Mouse (Mus musculus): Measurements from ENCODE around the gene Ambra1. TPM values are rescaled to one million over a fixed set of nuclear protein-coding genes. Genes with fewer than 3 reads are reported as not detected.

Gene Ambra1
- polyA plus RNA-seq, 1 experiment from 2014 or later: 17.4 TPM

DNA sequence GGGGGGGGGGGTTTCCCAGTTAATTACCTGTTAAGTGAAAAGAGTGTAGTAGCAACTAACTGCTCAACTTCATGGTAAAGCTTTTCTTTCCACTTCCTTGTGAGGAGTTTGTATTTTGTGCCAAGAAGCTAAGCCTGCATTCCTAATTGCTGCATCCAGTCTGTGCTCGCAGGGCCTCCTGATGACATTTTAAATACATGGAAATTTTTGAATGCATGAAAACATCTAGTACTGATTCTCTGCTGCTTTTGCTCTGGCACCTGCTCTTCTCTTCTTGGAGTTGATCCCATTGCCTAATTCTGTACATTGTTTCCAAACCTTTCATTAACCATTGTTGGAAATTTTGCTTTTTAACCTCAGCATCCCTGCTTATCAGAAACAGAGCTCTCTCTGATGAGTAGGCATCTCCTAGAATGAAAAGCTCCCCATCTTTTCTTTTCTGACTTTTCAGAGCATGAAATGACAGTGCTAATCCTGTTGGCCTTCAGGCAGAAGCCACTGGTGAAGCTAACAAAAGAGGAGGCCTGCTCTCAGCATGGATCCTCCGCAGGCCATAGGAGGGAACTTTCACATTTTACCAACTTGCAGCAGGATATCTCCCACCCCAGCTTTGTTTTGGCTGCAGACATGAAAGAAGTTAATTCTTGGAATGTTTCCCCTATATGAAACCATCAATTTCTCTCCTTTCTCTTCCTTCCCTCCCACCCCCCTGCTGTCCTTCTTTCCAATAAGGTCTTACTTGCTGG is 122.7 kb downstream of the Ambra1 start:
- no peak for DNase-seq (ENCODE audit: low spot score)
- Histone ChIP-seq H3K9me3 (no peaks in the 10 kb centered on the region), H3K4me1 (0 out of 2 replicates have a peak, but pooled peaks cover 3% of the 10 kb centered on the region), H3K27ac (no peak overlapping the region), H3K4me3 (no peak overlapping the region), H3K27me3 (ENCODE audit: insufficient read depth, poor library complexity, severe bottlenecking) (no peaks in the 10 kb centered on the region), H3K36me3 (no peaks in the 10 kb centered on the region)
- 66% methylated on average over 2 of the region's 2 CpGs for WGBS

DNA sequence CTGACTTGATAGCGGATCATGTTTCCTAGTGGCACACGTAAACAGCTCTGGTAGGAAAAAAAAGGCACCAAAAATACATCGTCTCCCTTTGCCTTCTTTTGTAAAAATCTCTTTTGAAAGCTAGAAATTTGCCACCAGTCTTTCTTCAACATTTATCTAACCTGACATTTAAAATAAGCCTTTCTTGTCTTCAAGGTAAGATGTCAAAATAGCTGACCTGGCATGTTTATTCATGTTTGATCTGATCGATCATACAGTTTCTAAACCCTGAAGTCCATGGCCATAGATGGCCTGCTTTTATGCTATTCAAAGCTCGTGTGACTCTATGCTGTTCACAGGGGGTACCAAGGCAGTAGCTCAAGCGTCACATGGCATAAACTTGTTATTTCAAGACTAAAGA is 124.6 kb downstream of the Ambra1 start:
- no peaks in the 10 kb centered on the region for H3K27me3 ChIP-seq (ENCODE audit: insufficient read depth, poor library complexity, severe bottlenecking)
- WGBS: 93% methylated on average over 6 of the region's 6 CpGs

DNA sequence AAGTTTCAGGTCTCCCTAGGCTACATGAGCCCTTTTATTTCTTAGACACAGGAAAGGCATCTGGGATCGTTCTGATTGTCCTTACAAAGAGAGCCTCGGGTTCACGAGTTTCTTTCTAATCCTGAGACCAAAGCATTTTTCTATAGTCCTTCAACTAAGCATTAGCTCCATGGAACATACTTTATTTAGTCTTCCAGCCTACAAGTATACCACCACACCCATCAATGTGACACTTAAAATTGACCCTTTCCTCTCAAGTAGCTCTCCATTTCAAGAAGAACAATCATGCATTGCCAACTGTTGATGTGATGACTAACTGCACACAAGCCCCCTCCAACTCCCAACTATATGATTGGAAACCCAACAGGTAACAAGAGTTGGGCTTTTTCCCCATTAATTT is 127.0 kb downstream of the Ambra1 start:
- H3K4me3 ChIP-seq: no peak overlapping the region
- DNase-seq (ENCODE audit: low spot score): no peak
- 0 out of 2 replicates have a peak, but pooled peaks cover 3% of the 10 kb centered on the region for H3K4me1 ChIP-seq
- no peaks in the 10 kb centered on the region for H3K9me3 ChIP-seq
- H3K36me3 ChIP-seq: no peaks in the 10 kb centered on the region; the same call in 1 of the 2 replicates
- WGBS: 87% methylated on average over 3 of the region's 3 CpGs
- H3K27ac ChIP-seq: no peak overlapping the region
- H3K27me3 ChIP-seq (ENCODE audit: insufficient read depth, poor library complexity, severe bottlenecking): no peaks in the 10 kb centered on the region

More for the DNA sequence above, 124.6 kb downstream of the Ambra1 start:
- Histone ChIP-seq H3K4me3 (no peak overlapping the region), H3K9me3 (no peaks in the 10 kb centered on the region), H3K36me3 (no peaks in the 10 kb centered on the region; the same call in 1 of the 2 replicates), H3K4me1 (0 out of 2 replicates have a peak, but pooled peaks cover 3% of the 10 kb centered on the region), H3K27ac (no peak overlapping the region)
- no peak for DNase-seq (ENCODE audit: low spot score)

DNA sequence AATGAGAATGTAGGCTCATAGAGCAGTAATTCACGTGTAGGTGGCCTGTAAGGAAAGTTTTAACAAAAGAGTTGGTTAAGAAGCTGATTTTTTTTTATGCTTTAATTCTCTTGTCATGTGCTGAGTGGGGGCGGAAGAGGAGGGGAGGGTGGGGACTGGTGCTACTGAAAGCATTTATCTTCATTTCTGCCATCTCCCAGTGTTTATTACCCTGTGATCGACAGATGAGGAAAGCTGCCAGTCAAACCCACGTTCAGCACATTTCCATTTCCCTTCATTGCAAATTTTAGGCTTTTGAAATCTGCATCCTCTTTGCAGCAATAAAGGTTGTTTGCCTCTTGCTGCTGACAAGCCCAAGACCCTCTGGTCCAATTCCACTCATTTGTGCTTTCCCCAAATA is 129.5 kb downstream of the Ambra1 start:
- Histone ChIP-seq H3K27ac (no peak overlapping the region), H3K9me3 (no peaks in the 10 kb centered on the region)
- WGBS: 77% methylated on average over 4 of the region's 4 CpGs

DNA sequence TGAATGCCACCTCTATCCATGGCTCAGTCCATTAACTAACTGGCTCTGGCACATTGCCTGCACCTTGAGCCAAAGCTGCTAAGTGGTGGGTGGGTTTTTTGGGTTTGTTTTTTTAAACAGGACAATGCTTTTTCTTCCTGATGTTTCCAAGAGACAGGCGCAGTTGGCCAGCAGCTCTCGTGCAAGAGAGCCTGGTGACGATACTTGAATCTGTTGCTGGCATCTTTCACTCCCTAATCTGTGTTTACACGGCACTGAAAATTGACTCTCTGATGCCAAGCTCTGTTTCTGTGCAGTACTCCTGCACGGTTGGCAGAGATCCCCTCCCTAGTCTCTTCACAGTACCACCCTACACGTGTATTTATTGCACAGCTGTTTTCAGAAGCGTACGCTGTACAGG is 140.8 kb downstream of the Ambra1 start:
- H3K9me3 ChIP-seq: no peaks in the 10 kb centered on the region
- H3K27ac ChIP-seq: no peak overlapping the region
- H3K27me3 ChIP-seq (ENCODE audit: insufficient read depth, poor library complexity, severe bottlenecking): no peaks in the 10 kb centered on the region
- 75% methylated on average over 8 of the region's 8 CpGs for whole genome bisulfite sequencing
- DNase-seq (ENCODE audit: low spot score): no peak
- no peaks in the 10 kb centered on the region for H3K4me1 ChIP-seq
- H3K36me3 ChIP-seq: peaks cover 3% of the 10 kb centered on the region; the same call in 1 of the 2 replicates
- H3K4me3 ChIP-seq: no peak overlapping the region

More for the DNA sequence above, 129.5 kb downstream of the Ambra1 start:
- Histone ChIP-seq H3K4me3 (no peak overlapping the region), H3K4me1 (0 out of 2 replicates have a peak, but pooled peaks cover 3% of the 10 kb centered on the region), H3K27me3 (ENCODE audit: insufficient read depth, poor library complexity, severe bottlenecking) (no peaks in the 10 kb centered on the region), H3K36me3 (no peaks in the 10 kb centered on the region; the same call in 1 of the 2 replicates)
- no peak for DNase-seq (ENCODE audit: low spot score)

DNA sequence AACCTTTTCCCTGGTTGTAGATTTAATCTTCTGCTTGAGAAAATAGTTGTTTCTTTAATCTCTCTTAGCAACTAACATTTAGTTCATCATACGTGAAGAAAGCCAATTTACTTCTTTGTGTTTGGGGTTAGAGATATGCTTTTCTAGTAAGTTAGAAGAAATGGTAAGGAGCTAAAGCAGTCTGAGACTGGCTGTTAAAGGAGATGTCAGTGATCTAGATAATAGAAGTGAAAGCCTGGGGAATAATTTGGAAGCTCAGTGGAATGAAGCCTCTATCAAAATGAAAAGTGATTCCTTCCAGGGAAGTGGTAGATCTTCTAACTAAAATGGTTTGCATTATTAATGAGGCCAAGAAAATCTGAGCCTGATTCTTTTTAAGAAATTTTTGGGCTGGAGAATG is 141.3 kb downstream of the Ambra1 start:
- WGBS: 89% methylated on average over 1 of the region's 1 CpGs
- H3K4me1 ChIP-seq: no peaks in the 10 kb centered on the region
- no peak for DNase-seq (ENCODE audit: low spot score)
- H3K9me3 ChIP-seq: no peaks in the 10 kb centered on the region
- H3K27ac ChIP-seq: no peak overlapping the region
- no peaks in the 10 kb centered on the region for H3K27me3 ChIP-seq (ENCODE audit: insufficient read depth, poor library complexity, severe bottlenecking)
- H3K4me3 ChIP-seq: no peak overlapping the region
- peaks cover 5% of the 10 kb centered on the region; the same call in 1 of the 2 replicates for H3K36me3 ChIP-seq

DNA sequence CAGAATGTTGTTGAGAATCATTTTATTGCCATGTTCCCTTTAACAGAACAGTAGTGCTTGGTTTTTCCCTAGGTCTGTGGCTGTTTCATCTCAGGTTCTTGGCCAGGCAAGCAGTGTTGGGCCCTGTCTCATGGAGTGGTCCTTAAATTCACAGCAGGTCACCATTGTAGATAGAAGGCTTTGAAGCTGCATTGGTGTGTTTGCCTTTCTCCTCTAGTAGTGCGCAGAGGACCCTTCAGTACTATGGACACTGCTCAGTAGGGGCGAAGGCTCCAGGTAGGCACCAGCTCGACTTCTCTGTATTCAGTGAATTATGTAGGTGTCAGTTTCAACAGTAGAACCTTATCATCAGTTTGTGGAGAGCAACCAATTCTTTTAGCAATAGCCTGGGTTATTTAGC is 142.7 kb downstream of the Ambra1 start:
- Histone ChIP-seq H3K27ac (no peak overlapping the region), H3K4me1 (no peaks in the 10 kb centered on the region), H3K36me3 (peaks cover 10% of the 10 kb centered on the region), H3K9me3 (no peaks in the 10 kb centered on the region), H3K4me3 (no peak overlapping the region), H3K27me3 (ENCODE audit: insufficient read depth, poor library complexity, severe bottlenecking) (no peaks in the 10 kb centered on the region)
- 87% methylated on average over 3 of the region's 3 CpGs for WGBS
- no peak for DNase-seq (ENCODE audit: low spot score)

DNA sequence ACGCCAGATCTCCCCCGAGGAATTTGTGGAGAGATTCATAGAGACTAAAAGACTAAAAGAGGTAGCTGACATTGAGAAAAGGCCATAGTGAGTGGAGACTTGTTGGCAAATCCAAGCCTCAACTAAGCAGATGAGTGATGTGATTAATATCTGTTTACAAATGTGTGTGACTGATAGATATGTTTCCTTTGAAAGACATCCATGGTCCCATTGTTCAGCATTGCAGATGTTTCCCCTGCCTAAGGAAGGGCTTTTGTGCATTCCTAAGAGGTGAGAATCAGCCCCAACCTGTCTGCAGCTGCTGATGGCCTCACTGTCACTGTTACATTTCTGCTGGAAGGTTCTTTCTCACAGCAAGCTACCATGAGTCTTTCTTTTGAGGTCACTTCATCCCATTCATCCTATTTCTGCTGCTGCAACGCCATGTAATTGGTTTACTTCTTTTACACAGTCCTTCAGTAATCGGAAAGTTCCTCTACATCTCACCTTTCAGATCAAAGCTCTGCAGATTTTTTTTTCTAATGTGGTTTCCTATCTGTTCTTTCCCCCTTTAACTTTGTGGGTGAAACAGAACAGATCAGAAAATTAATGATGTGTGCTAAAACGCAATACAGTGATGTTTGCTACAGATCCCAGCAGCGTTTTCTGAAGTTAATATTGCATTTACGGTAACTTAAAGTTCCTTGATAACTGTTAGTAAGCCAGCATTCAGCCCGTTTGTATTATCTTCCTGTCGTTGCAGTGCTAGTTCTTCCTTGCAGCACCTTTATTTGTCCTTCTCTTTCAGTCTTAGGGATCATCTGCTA is 146.3 kb downstream of the Ambra1 start:
- DNase-seq (ENCODE audit: low spot score): no peak
- peaks cover 5% of the 10 kb centered on the region; the same call in 1 of the 2 replicates for H3K4me1 ChIP-seq
- H3K36me3 ChIP-seq: peaks cover 10% of the 10 kb centered on the region
- no peaks in the 10 kb centered on the region for H3K9me3 ChIP-seq
- no peak overlapping the region for H3K27ac ChIP-seq
- no peaks in the 10 kb centered on the region for H3K27me3 ChIP-seq (ENCODE audit: insufficient read depth, poor library complexity, severe bottlenecking)
- H3K4me3 ChIP-seq: no peak overlapping the region
- WGBS: 89% methylated on average over 9 of the region's 9 CpGs

DNA sequence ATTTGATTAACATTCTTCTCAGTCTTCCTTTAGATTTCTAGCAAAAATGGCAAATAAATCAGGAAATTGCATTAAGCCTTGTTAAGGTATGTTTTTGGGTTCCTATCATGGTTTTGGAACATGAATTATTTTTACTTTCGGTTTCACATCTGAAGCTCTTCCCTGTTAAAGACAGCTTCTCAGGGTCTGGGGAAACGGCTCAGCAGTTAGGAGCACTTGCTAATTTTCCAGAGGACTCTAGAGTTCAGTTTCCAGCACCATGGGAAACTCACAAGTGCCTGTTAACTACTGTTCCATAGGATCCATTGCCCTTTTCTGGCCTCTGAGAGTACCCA is 146.8 kb downstream of the Ambra1 start:
- Histone ChIP-seq H3K36me3 (peaks cover 10% of the 10 kb centered on the region), H3K27me3 (ENCODE audit: insufficient read depth, poor library complexity, severe bottlenecking) (no peaks in the 10 kb centered on the region), H3K4me3 (no peak overlapping the region), H3K4me1 (peaks cover 5% of the 10 kb centered on the region; the same call in 1 of the 2 replicates), H3K9me3 (no peaks in the 10 kb centered on the region), H3K27ac (no peak overlapping the region)
- WGBS: 86% methylated on average over 2 of the region's 2 CpGs
- DNase-seq (ENCODE audit: low spot score): no peak

DNA sequence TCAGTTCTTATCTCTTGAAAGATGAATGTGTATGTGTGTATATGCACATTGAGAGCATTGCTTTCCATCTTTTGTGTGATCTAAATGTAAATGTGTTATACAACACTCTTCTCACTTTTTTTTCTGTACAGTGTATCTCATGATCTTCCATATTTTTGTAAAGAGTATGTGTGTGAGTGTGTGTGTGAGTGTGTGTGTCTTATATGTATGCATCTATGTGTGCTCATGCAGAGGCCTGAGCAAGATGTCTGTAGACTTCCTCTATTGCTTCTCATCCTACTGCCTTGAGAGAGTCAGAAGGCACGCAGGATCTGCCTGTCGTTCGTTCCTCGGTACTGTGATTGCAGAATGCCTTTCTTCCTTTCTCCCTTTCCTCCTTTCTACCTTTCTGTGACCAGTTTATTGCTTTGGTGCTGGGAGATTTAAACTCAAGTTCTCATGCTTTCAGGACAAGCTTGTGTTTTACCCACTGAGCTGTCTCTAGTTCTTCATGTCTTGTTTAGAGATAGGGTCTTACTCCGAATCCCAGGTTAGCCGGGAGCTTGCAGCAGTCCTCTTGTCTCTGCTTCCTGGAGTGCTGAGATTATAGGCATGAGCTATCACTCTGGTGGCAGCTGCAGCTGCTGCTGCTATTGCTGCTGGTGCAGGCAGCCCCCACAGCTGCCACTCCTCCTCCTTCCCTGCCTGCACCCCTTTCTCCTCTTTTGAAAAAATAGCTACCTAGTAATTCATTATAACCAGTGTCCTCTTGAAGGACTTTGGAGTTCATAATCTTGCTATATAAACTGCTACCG is 148.7 kb downstream of the Ambra1 start:
- Histone ChIP-seq H3K4me3 (no peak overlapping the region), H3K36me3 (peaks cover 10% of the 10 kb centered on the region), H3K9me3 (no peaks in the 10 kb centered on the region), H3K27ac (no peak overlapping the region), H3K4me1 (peaks cover 5% of the 10 kb centered on the region; the same call in 1 of the 2 replicates), H3K27me3 (ENCODE audit: insufficient read depth, poor library complexity, severe bottlenecking) (no peaks in the 10 kb centered on the region)
- DNase-seq (ENCODE audit: low spot score): no peak
- WGBS: 59% methylated on average over 7 of the region's 7 CpGs

DNA sequence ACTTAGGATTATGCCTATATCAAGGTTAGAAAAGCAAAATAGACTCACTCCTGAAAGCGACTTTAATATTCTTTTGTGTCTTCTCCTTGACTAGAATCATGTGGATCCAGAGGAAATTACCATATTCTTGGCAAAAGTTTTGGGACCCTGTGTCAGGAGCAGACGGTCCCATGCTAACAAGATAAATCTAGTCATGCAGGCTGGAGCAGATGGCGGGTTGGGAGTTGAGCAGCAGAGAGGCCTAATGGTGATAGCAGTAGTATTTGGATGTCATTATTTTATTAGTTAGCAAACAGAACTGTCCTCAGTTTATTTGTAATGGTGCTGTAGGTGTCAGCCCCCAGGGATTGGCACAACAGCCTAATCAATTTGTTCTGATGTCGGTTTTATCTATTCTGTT is 154.0 kb downstream of the Ambra1 start:
- 76% methylated on average over 4 of the region's 4 CpGs for WGBS
- Histone ChIP-seq H3K4me1 (no peaks in the 10 kb centered on the region), H3K27me3 (ENCODE audit: insufficient read depth, poor library complexity, severe bottlenecking) (no peaks in the 10 kb centered on the region), H3K9me3 (no peaks in the 10 kb centered on the region), H3K4me3 (no peak overlapping the region), H3K27ac (no peak overlapping the region), H3K36me3 (peaks cover 12% of the 10 kb centered on the region)
- no peak for DNase-seq (ENCODE audit: low spot score)

DNA sequence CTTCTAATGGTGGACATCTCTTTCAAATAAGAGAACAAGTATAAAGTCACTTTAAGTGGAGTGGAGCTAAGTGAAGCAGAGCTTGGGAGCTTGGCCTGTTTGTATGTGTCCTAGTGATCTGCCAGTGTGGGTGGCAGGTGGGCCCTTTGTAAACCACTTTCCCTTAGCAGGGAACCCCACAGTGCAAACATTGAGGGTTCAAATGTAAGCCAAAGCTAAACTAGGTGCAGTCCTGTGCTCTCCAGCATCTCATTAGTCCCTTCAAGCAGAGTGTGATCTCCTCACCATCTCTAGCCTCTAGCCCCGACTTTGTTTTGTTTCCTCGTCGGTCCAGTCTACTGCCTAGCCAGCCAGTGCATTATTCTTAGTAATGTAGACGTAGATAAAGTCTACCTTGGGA is 154.7 kb downstream of the Ambra1 start:
- Histone ChIP-seq H3K36me3 (peaks cover 12% of the 10 kb centered on the region), H3K27ac (no peak overlapping the region), H3K27me3 (ENCODE audit: insufficient read depth, poor library complexity, severe bottlenecking) (no peaks in the 10 kb centered on the region), H3K4me3 (no peak overlapping the region), H3K9me3 (no peaks in the 10 kb centered on the region), H3K4me1 (no peaks in the 10 kb centered on the region)
- WGBS: 68% methylated on average over 4 of the region's 4 CpGs
- DNase-seq (ENCODE audit: low spot score): no peak
